Mouse (Mus musculus) embryonic facial prominence, embryonic 11.5 days (tissue): ENCODE data around the gene Micu1. TPM values are rescaled to one million over a fixed set of nuclear protein-coding genes. Genes with fewer than 3 reads are reported as not detected.

Source experiments
- ATAC-seq: fragments of 200-750 bp; cut with Nextera tagmentation; replicated peaks from 2 replicates; pipeline ENCODE4 v1.8.0; 2017; ENCODE audit warnings: low read depth; ENCODE audit not compliant: insufficient number of reproducible peaks, low FRiP score, low TSS enrichment
- DNase-seq: peaks from one replicate; pipeline ENCODE4 v3.0.0-alpha.2; 2015; ENCODE audit warnings: low spot score
- H3K27ac ChIP-seq: fragments of 300-500 bp; sonication (generic); replicated peaks from 2 replicates; pipeline ENCODE4 v1.5.1; 2014; ENCODE audit warnings: mild to moderate bottlenecking, low read depth, low read length, control low read depth
- H3K27me3 ChIP-seq: fragments of 300-500 bp; sonication (generic); 2 replicates; pipeline ENCODE4 v1.6.1; 2014; ENCODE audit warnings: mild to moderate bottlenecking, low read length, moderate library complexity, mixed read lengths; ENCODE audit not compliant: control insufficient read depth, insufficient read depth
- H3K36me3 ChIP-seq: fragments of 300-500 bp; sonication (generic); replicated peaks from 2 replicates; pipeline ENCODE4 v1.6.1; 2014; ENCODE audit warnings: low read depth, mild to moderate bottlenecking, low read length, moderate library complexity, mixed read lengths; ENCODE audit not compliant: control insufficient read depth, insufficient read depth
- H3K4me1 ChIP-seq: fragments of 300-500 bp; sonication (generic); 2 replicates; pipeline ENCODE4 v1.6.1; 2014; ENCODE audit warnings: low read length, mixed read lengths; ENCODE audit not compliant: control insufficient read depth, insufficient read depth
- H3K4me2 ChIP-seq: fragments of 300-500 bp; sonication (generic); 2 replicates; pipeline ENCODE4 v1.6.1; 2014; ENCODE audit warnings: low read depth, mild to moderate bottlenecking, control low read depth, low read length, moderate library complexity
- H3K4me3 ChIP-seq: fragments of 300-500 bp; sonication (generic); 2 replicates; pipeline ENCODE4 v1.5.1; 2014; ENCODE audit warnings: low read depth, low read length, control low read depth
- H3K9ac ChIP-seq: fragments of 300-500 bp; sonication (generic); replicated peaks from 2 replicates; pipeline ENCODE4 v1.6.1; 2014; ENCODE audit warnings: mild to moderate bottlenecking, control low read depth, low read length
- H3K9me3 ChIP-seq: fragments of 300-500 bp; sonication (generic); replicated peaks from 2 replicates; pipeline ENCODE4 v1.6.1; 2016; ENCODE audit warnings: mild to moderate bottlenecking, low read length, inconsistent platforms, mixed read lengths; ENCODE audit not compliant: control insufficient read depth
- WGBS: fragments of 180-500 bp; shearing (Covaris S2); extraction: QIAGEN DNeasy Blood & Tissue Kit; methylation state at CpG from one replicate; pipeline ENCODE4 v1.1.7; 2014; 5-methylcytosine and 5-hydroxymethylcytosine counted together
- polyA plus RNA-seq: library from polyadenylated mRNA; unstranded; fragments of >200 nt; fragmentation: Nextera tagmentation; extraction: Ambion mirVana; gene quantifications from 2 replicates; pipeline ENCODE4 v1.2.1, GENCODE M21; 2014

Micu1 gene
- polyA plus RNA-seq, 1 experiment from 2014 or later: 52.6 TPM

DNA sequence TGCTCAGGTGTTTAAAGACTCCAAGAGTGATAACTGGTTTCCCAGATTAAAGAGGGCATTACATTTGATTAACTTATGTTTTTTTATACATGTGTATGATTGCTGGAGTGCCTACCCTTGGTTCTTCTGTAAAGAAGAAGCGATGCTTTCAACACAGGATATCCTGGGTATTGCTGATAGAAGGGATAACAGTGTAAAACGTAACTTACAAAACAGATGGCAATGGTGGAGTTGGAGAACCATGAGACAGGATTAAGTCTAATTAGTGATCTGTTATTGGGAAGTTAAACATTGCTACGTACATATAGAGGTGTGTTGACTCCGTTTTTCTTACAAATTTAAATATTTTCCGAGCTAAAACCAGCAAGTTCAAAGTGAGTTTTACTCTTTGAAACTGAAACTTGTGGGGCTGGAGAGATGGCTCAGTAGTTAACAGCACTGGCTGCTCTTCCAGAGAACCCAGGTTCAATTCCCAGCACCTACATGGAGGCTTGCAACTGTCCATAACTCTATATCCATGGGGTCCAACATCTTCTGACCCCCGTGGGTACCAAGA lies 4.8 kb downstream of the Micu1 start:
- no peak for ATAC-seq

DNA sequence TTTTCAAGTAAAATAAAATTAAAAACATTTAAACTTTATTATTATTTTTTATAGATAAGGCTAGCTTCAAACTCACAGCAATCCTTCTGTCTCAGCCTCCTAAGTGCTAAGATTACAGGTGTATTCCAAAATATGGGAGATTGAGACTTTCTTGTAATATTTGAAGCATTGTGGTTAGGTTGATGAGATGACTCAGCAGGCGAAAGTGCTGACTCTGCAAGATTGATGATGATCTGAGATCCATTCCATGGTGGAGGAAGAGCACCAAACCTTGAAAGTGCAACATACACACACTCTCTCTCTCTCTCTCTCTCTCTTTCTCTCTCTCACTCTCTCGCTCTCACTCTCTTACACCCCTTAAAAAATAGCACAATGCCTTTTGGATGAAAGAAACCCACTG lies 5.3 kb downstream of the Micu1 start:
- H3K9ac ChIP-seq: no peak overlapping the region
- 88% methylated on average over 2 of the region's 2 CpGs for WGBS
- DNase-seq: no peak
- H3K4me1 ChIP-seq: no peaks in the 10 kb centered on the region
- ATAC-seq: no peak
- no peak overlapping the region for H3K27ac ChIP-seq
- H3K4me3 ChIP-seq: no peak overlapping the region
- H3K36me3 ChIP-seq: no peaks in the 10 kb centered on the region
- H3K9me3 ChIP-seq: no peaks in the 10 kb centered on the region
- H3K27me3 ChIP-seq: no peaks in the 10 kb centered on the region
- no peak overlapping the region for H3K4me2 ChIP-seq

More for the DNA sequence above, 4.8 kb downstream of the Micu1 start:
- H3K4me3 ChIP-seq: no peak overlapping the region
- no peaks in the 10 kb centered on the region for H3K4me1 ChIP-seq
- no peak overlapping the region for H3K9ac ChIP-seq
- no peak for DNase-seq
- H3K4me2 ChIP-seq: no peak overlapping the region
- no peaks in the 10 kb centered on the region for H3K27me3 ChIP-seq
- H3K9me3 ChIP-seq: no peaks in the 10 kb centered on the region
- no peaks in the 10 kb centered on the region for H3K36me3 ChIP-seq
- no peak overlapping the region for H3K27ac ChIP-seq
- 86% methylated on average over 6 of the region's 6 CpGs for whole genome bisulfite sequencing

DNA sequence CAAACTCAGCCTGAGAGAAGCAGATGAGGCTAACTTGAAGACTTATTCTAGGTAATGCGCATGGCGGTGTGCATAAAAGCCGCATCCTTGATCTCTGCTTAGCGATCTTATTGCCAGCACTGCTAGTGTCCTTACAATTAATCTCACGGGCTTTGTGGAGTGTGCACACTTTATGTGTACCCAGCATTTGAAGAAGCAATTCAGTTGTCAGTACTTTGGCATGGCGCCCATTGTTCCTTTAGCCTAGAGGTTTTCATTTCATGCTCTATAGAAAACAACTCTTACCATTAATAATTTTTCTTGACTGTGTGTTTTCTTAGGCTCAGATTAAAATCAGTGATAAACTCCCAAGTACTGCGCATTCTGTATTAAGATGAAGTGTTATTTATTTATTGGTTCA lies 7.0 kb downstream of the Micu1 start:
- H3K9me3 ChIP-seq: no peaks in the 10 kb centered on the region
- H3K4me1 ChIP-seq: no peaks in the 10 kb centered on the region
- no peak overlapping the region for H3K27ac ChIP-seq
- H3K9ac ChIP-seq: no peak overlapping the region
- H3K4me2 ChIP-seq: no peak overlapping the region
- H3K36me3 ChIP-seq: no peaks in the 10 kb centered on the region
- WGBS: 93% methylated on average over 7 of the region's 7 CpGs
- no peak for ATAC-seq
- no peaks in the 10 kb centered on the region for H3K27me3 ChIP-seq
- no peak overlapping the region for H3K4me3 ChIP-seq
- no peak for DNase-seq

DNA sequence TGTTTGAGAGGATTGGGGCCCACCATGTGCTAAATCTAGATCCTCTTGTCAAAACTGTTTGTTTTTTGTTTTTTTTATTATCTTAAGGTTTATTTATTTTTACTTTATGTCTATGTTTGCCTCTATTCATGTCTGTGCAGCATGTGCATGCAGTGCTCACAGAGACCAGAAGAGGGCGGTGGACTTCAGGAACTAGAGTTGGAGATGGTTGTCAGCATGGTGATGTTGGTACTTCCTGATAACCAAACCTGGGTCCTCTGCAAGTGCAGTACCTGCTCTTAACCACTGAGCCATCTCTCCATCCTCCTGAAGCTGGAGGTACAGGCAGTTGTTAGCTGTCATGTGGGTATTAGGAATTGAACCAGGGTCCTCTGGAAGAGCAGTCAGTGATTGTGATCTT lies 8.0 kb downstream of the Micu1 start:
- no peak overlapping the region for H3K4me3 ChIP-seq
- H3K36me3 ChIP-seq: no peaks in the 10 kb centered on the region
- no peaks in the 10 kb centered on the region for H3K4me1 ChIP-seq
- H3K9ac ChIP-seq: no peak overlapping the region
- ATAC-seq (no peak), DNase-seq (no peak)
- no peaks in the 10 kb centered on the region for H3K27me3 ChIP-seq
- 81% methylated on average over 1 of the region's 1 CpGs for WGBS
- no peak overlapping the region for H3K27ac ChIP-seq
- no peak overlapping the region for H3K4me2 ChIP-seq
- no peaks in the 10 kb centered on the region for H3K9me3 ChIP-seq

DNA sequence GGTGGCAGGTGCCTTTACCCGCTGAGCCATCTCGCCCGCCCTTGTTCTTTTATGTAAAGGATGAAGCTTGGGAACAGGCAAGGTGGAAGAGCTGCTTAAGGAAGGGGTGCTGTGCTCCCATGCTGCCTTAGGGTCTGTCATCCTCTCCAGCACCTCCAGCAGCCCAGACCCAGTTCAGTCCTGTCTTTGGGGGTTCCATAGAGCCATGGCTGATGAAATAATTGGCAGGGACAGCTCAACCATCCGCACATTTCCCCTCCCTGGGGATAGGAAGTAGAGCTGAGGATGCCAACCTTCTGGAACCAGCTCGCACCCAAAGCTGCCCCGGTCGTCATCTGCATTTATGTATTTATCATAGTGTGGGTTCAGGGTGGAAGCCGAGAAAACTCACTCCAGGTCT lies 9.8 kb downstream of the Micu1 start:
- 91% methylated on average over 8 of the region's 8 CpGs for WGBS
- no peak for ATAC-seq
- no peaks in the 10 kb centered on the region for H3K9me3 ChIP-seq

DNA sequence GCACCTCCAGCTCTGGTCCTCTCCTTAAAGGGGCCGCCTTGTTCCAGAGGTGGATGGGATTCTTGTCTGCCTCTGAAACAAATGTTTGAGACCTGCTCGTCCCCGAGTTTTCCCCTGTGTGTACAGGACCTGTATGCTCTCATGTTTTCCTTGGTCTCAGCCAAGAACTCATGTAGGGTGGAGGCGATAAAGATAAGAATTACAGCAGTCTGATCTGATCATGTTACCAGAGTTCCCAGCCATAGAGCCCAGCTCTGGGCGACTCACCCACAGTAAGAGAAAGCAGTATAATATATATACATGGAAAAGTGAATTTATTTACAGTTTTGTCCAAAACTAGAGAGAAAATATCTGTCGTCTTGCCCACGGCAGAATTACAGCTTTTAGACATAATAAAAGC lies 17.7 kb downstream of the Micu1 start:
- 81% methylated on average over 7 of the region's 7 CpGs for WGBS

More for the DNA sequence above, 9.8 kb downstream of the Micu1 start:
- Histone ChIP-seq H3K4me2 (no peak overlapping the region), H3K4me1 (no peaks in the 10 kb centered on the region), H3K9ac (no peak overlapping the region), H3K36me3 (no peaks in the 10 kb centered on the region), H3K27ac (no peak overlapping the region), H3K4me3 (no peak overlapping the region), H3K27me3 (no peaks in the 10 kb centered on the region)
- no peak for DNase-seq

DNA sequence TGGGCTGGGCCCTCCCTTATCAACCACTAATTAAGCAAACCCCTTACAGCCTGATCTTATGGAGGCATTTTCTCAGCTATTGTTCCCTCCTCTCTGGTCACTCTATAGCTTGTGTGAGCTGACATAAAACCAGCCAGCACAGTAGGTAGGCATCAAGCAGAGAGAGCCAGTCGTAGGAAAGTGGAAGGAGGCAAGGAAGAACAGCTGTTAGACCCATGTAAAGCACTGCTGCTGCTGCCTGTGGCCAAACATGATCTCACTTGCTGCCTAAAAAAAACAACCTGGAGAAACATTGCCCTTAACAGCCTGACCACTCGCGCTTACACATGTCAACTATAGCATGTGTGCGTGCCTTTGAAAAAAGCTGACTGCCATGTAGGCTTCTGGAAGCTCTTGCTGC lies 19.3 kb downstream of the Micu1 start:
- 73% methylated on average over 4 of the region's 4 CpGs for WGBS
- no peak overlapping the region for H3K9ac ChIP-seq
- no peak overlapping the region for H3K27ac ChIP-seq
- no peaks in the 10 kb centered on the region for H3K9me3 ChIP-seq
- H3K4me1 ChIP-seq: no peaks in the 10 kb centered on the region
- DNase-seq (no peak), ATAC-seq (no peak)
- H3K36me3 ChIP-seq: no peaks in the 10 kb centered on the region
- H3K4me2 ChIP-seq: no peak overlapping the region
- no peaks in the 10 kb centered on the region for H3K27me3 ChIP-seq
- H3K4me3 ChIP-seq: no peak overlapping the region

More for the DNA sequence above, 17.7 kb downstream of the Micu1 start:
- DNase-seq (no peak), ATAC-seq (no peak)
- Histone ChIP-seq H3K4me1 (no peaks in the 10 kb centered on the region), H3K9ac (no peak overlapping the region), H3K9me3 (no peaks in the 10 kb centered on the region), H3K36me3 (no peaks in the 10 kb centered on the region), H3K4me2 (no peak overlapping the region), H3K27ac (no peak overlapping the region), H3K27me3 (no peaks in the 10 kb centered on the region), H3K4me3 (no peak overlapping the region)

DNA sequence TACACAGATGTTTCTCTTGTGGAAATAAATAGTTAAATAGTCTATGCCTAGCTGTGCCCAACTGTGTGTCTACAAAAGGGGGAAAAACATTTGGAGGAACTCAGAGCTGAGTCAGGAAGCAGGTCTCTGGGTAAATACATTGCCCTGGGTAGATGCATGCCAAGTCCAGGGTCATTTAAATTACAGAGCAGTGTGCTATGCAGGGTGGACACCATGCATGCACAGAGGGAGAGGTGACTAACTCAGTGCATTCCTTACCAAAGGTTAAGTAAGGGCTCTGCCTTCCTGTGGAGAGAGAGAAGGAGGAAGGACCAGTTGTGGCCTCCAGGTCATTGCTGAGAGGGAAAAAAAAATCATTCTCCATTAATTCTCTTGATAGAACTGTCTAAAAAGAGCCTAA lies 22.4 kb downstream of the Micu1 start:
- no peaks in the 10 kb centered on the region for H3K9me3 ChIP-seq
- DNase-seq (no peak), ATAC-seq (no peak)
- H3K4me1 ChIP-seq: no peaks in the 10 kb centered on the region
- H3K27me3 ChIP-seq: no peaks in the 10 kb centered on the region
- H3K27ac ChIP-seq: no peak overlapping the region
- H3K4me3 ChIP-seq: no peak overlapping the region
- no peak overlapping the region for H3K4me2 ChIP-seq
- H3K36me3 ChIP-seq: no peaks in the 10 kb centered on the region
- no peak overlapping the region for H3K9ac ChIP-seq
